Mouse (Mus musculus): ENCODE results near the gene Cib2.
"Not testable (repeated sequence)": the region's sequence is repeated elsewhere in the genome, so short reads cannot be mapped to it uniquely, and the experiment has no call there.

Cib2 gene

DNA sequence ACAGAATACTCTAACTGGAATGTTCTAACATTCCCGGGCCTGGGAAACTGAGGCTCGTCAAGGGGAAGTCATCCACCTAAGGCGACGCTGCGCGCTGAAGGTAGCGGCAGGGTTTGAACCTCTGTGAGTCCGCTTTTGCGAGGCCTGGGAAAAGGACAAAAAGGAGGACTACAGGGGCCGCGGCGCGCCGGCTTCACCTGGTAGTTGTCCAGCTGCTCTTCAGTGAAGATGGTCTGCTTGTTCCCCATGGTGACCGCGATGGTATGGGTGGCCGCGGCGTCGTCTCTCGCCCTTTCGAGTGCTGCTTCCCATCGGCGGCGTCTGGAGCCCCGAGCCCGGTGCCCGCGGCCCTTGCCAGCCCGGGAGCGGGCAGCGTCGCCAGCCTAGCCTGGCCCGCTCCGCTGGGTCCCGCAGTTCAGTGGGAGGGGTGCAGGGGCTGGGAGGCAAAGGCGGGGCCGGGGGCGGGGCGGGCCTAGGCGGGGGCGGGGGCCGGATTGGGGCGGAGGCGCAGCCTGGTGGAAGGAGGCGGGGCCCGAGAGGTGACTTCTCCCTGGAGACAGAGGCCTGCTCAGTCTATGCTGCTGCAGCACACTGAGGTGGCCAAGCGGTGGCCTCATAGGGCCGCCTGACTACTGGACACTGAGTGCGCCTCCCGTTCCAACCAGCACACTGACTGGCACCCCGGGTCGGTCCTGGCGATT lies at the start of gene Cib2:
Gene Cib2, minus strand, starts transcription at position 448 of the 701 bp plus-strand sequence.
- peak; percentile 86 to 91 for DNase-seq

DNA sequence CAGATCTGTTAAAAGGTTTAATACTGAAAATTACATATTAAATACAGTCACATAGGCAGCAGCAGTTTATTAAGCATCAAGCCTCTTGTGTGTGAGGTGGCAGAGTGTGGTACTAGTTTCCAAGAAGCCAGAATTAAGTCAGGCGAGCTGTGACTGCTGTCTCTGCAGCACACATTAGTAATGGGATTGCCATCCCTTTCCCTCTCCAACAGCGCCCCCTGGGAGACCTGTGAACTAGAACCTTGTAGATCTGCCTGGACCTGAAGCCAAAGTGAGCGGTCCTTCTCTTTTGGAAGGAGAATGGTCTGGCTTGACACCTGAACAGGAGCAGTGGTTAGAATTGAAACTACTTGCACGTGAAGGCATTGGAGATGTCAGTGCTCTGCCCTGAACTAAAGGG lies 44.9 kb upstream of the Cib2 start:
- peak; percentile 85 to 88 for DNase-seq

DNA sequence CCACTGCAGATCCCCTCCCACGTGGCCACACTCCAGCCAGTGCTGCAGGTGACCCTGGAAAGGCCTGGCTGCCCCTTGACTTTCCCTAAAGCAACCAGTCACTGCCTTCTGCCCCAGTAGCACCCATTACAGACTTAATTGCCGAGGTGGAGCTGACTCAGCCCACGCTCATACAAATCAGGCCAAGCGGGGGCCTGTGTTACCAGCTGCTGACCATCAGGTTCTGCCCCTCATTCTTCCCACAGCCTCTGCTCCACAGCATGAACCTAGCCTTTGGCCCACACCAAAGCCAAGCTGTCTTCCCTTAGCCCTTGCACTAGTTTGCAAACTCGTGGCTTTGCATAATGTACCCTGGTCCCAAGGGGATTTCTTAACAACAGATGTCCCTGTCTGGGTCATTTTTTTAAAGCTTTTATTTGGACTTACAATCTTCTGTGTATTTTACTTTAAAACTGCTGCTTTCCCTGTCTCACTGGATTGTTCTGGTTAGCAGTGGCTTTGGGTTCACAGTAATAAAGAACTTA lies 44.2 kb upstream of the Cib2 start:
- no peak for DNase-seq

DNA sequence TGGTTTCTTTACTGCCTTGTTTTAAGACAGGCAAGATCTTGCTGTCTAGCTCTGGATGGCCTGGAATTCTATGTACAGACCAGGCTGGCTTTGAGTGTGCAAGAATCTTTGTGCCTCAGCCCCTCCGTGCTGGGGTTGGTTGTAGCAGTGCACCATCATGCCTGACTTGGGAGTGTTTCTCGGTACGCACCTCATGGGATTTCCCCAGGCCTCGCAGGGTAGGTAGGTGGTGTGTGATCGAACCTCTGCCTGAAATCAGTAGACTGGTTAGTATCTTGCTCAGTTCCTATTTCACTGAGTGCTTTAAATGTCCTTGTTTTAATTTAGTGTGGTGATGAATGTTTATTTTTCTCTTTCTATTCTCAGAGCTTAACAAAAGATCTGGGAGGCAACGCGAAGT lies 42.9 kb upstream of the Cib2 start:
- DNase-seq, result no peak

DNA sequence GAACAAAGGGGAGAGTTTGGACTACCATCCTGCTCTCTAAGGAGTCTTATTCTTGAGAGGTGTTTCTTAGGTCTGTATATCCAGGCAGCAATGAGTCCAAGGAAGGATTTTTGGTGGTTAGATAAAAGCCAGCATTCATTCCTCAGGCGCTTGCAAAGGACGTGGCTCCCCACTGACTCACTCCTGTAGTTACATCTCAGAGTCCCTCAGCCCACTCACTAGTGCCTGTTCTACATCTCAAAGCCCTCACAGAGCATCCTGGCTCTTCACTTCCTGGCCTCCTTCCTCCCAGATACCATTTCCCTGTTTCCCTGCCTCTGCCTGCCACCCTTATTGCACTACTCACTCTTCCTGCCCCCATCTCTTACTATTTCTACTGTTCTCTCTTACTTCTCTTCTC lies 42.4 kb upstream of the Cib2 start:
- no peak for DNase-seq

DNA sequence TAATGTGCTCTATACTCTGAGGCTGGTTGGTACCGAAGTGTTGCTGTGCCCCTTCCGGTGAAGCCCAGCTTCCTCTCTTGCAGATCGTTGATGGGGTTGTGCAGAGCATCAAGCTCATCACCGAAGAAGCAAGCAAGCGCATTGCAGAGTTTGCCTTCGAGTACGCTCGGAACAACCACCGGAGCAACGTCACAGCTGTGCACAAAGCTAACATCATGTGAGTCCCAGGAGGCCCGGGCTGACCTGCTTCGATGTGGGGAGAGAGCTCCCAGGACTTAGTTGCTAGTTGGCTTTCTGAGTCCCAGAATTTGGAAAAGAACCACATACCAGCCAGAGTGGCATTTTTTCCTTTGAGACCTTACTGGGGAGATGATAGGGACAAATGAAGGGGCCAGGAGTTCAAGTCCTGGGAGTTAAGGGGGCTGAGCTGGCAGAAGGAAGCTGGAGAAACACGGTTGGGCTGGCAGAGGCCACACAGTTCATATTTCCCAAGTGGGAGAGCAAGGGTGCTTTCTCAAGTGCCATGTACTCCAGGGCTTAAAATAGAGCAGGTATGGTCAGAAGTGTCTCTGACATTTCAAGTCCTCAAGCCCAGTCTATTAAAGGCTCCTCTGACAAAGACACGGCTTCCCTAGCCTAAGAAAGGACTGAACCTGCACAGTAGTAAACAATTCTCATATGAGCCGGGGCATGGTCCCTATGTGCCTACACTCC lies 36.9 kb upstream of the Cib2 start:
- no peak for DNase-seq

DNA sequence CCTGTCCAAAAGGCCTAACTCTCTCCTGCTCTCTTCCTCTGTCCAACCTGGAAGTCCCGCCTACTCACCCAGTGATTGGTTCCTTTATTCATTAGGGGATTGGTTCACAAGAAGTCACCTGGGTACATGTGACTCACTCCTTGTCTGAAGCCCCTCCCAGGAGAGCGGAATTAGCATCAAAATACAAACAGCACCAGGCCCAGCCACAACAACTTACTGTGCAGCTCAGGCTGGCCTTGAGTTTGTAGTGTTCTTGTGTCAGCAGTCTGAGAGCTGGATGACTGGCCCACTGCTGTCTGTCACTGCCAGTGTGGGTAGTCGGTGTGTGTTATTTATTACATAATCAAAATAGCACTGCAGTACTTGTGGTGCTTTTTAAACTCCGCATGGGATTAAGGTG lies 33.6 kb upstream of the Cib2 start:
- not testable (repeated sequence) for DNase-seq

DNA sequence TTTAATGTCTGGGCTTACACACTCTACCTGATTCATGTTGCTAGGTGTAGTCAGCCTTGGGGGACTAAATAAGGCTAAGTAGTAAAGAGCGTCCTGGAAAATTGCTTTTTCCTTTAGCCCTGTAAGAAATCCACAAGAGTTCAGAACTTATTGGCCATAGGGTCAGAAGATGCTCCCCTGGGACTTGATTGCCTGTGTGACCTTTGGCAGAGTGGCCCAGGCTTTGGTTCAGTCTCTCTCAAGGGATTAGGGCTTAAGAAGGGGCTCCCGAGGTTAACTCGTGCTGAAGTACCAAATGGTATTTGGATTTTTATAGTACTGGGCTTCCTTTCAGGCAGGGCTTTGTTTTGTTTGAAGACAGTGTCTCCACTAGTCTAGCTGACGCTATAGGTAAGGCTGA lies 27.8 kb upstream of the Cib2 start:
- DNase-seq, result no peak

DNA sequence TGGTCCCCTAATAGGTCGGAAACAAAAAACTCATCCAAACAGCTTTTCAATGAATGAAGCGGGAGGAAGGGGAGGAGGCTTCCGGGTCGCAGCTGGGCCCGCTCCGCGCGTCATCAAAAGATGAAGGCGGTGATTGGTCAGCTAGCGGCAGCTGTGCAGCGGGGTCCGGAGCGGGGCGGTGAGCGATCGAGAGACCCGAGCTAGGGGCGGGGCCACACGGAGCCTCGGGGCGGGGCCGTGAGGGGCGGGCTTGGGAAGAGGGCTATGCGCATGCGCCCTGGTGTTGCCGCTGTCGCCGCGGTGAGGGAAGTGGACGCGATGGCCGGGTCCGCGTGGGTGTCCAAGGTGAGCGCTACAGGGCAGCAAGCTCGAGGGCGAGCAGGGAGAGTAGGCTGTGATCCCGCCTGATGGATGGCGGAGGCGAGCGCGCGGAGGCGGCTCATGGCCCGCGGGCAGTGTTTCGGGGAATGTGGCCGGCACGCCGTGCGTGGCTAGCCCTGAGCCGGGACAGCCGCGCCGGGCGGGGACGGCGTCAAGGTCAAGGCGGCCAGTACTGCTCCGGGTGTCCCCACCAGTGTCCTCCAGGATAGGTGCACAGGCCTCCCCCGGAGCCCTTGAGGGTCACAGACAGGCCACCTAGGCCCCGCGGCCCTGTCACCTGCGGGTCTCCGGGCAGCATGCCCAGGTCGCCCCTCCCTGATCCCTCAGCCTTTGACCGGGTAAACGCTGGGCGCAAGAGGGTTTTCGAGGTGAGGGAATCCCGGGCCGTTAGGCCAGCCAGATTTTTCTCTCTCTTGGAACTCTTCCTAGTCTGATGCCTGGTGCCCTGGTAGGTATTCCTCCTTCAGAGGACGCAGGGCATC lies 26.4 kb upstream of the Cib2 start, which contains the start of gene Idh3a:
Gene Idh3a, plus strand, starts transcription at position 136 of the 863 bp plus-strand sequence.
- peak; percentile 99 to 100 for DNase-seq

DNA sequence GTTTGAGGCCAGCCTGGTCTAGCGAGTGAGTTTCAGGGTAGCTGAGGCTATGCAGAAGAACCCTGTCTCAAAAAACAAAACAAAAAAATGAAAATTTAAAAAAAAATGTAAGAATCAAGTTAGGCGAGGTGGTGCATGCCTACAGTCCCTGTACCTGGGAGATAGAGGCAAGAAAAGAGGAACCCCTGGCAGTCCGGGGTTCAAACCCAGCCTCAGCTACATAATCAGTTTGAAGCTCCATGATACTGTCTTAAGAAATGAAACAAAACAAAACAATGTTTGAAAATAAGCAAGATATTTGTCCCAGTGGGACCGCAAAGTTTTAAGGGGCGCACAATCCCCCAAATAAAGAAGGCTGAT lies 25.8 kb upstream of the Cib2 start:
- no peak for DNase-seq

DNA sequence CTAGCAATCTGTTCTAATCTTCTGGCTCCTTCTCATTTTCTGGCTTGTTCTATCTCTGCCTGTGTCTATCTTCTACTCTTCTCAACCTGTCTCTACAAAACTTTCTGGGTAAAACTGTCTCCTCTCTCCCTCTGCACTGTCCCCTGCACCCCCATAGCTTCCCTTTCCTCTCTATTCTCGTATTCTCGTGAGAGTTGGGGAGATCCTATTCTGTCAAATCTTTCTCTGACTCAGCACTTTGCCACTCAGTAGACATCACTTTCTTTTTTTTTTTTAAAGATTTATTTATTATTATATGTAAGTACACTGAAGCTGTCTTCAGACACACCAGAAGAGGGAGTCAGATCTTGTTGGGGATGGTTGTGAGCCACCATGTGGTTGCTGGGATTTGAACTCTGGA lies 24.1 kb upstream of the Cib2 start:
- not testable (repeated sequence) for DNase-seq

DNA sequence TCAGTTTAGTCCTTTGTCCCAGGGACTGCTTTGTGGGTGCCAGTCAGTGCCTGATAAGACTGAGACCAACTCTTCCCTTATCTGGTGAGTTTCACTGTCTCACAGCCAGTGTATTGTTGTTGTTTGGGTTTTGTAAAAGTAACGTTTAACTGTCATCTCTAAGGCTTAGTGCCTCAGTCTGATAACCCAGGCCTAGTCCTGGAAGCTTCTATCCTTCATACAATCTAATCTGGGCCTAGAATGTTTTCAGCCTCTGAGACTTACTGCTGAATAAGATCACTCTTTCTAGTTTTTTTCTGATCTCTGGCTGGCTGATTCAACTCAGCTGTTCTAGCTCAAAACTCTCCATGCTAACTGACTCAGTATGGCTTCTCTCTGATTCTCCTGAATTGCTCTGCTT lies 23.7 kb upstream of the Cib2 start:
- DNase-seq, result no peak

DNA sequence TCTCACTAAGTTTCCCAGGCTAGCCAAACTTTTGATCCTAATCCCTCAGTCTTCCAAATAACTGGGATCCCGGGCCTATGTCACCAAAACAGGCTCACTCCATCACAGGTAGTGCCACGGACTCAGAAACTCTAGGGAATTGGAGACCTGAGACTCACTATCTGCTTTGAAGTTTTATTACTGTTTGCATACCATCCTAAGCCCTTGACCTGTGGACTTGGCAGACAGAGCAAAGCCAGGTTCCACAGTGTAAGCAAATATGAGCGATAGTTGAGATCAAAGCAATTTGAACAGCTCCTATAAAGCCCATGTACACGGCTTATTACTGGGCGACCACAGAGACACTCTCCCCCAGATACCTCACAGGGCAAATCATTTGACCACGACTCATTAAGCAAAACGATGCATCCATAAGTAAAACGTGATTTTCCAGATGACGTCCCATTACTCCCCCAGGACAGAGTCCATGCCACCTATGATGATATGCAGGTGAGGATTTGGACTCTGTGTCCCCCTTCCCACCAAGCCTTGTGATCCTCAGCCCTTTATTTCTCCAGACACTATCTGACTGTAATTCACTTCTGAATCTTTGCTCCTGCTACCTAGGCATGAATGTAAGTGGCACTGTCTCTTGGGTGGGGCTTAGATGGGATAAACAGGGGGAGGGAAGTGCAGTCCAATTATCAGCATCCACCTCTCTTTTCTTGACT lies 11.3 kb upstream of the Cib2 start:
- no peak for DNase-seq

DNA sequence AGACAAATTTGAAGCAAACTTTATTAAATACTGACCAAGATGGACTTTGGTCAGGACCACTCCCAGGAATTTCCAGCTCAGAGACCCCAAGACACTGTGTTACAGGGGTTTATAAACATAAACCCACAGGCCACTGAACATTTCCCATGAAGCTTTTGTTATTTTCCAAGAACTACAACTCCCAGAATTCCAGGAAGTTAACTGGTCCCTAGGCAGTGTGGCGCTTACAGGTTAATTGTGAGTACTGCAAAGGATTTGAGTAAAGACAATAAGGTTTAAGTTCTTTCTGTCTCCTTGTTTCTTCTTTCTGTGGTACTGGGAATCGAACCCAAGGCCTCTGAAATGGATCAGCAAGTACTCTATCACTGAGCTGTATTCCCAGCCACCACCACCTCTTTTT lies 8.7 kb upstream of the Cib2 start:
- no peak for DNase-seq

DNA sequence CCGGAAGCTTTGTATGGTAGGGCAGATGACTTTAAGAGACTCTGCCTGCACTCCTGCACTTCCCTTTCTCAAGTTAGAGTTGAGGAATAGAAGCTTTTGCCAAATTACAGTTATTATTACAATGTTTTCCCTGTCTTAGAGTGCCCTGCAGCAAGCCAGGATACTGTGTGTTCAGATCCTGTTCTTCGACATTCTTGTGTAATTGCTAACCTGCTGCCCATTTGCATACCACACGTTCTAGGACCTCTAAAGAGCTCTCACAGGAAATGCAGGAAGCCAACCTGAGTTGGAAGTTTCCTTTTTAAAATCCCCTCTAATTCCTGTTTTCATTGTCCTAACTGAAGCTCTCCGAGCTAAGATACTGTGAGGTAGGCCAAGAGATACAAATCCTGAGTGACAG lies 6.9 kb upstream of the Cib2 start:
- DNase-seq, result no peak

DNA sequence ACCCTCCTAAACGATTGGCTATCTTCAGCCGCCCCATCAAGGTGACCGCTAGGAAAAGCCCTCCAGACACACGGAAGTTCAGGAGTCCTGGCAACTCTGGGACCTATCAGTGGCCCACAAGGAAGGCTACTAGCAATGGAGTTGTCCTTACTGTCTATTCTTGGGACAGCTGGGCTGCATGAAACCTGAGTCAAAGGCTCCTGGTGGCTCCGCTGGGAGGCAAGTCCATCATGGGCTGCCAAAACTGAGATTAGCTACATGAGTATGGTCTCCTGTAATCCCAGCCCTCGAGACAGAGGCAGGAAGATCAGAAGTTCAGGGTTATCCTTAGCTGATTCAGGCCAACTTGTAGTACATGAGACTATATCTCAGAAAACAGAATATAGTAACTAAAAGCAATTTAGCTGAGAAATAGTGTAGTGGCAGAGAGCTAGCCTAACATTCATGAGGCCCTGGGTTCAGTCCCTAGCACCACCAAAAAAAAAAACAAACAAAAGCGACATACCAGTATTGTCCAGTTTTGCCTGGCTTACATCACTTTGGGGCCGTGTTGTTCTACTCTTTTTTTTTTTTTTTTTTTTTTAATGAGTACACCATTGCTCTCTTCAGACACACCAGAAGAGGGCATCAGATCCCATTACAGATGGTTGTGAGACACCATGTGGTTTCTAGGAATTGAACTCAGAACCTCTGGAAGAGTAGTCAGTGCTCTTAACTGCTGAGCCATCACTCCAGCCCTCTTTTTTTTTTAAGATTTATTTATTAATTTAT lies 998 bp upstream of the Cib2 start:
- no peak for DNase-seq

DNA sequence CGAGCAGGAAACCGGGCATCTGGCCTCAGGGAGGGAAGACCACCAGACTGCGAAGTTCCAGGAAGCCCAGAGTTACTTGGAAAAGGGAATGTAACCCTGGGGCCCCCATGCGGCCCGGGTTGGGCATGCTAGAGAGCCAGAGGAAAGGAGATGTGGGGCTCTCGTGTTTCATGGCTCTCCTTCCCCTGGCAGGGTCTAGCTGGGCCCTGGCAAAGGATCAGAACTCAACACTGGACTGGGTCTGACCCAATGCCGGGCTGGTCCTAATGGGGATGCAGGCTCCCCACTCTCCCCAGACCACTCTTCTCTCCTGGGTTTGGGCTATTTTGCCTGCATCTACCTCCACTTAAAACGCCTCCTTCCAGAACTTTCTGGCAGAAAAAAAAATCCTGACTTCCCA lies 1.3 kb downstream of the Cib2 start:
- DNase-seq, result peak in 1 of 2 experiments; percentile 35

DNA sequence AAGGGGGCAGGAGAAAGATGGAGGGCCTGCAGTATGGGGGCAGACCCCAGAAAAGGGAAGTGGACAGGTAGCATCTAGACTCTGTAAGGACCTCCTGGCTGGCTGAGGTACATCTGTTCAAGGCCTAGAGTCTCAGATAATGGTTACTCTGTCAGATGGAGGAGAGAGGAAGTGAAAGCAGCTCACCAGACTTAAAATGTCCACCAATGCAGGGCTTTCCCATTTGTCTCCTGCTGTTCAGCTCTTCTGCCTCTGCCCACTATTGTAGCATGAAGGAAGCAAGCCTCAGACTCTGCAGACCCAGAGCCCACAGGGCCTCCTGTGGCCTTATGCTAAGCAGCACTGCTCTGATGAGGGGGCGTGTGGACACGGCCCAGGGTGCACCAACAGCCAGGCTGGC lies 5.0 kb downstream of the Cib2 start:
- DNase-seq, result no peak

DNA sequence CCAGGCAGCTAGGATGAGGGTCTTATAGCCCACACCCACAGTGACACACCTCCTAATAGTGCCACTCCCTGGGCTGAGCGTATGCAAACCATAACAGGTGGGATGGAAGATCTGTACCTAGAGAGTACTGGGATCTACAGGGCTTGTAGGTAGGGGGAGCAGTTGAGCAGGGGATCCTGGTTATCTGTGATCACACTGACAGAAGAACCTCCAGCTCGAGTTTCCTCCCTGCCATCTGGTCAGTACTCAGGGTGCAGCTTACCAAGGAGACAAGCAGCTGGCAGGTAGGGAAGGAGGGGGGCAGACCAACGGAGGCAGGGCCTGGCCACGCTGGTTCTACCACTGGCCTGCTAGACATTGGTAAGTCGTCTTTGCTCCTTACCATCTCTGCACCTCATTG lies 7.6 kb downstream of the Cib2 start:
- DNase-seq, result peak; percentile 83 to 88

DNA sequence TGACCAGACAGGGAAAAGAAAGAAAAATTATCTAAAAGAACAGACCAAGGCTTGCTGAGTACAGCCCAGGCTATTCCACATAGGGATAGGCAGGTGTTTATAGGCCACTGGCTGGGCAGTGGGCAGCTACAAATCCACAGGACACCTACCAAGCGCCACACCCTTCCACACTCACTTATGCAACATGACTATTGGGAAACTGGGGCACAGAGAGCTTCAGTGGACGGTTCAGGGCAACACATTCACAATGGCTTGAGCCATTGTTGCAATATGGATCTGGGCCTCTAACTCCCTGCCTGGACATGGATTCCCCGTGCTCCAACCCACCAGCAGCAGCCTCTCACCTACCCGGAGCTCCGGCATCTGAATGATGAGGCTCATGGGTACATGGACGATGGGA lies 10.6 kb downstream of the Cib2 start:
- DNase-seq, result no peak

DNA sequence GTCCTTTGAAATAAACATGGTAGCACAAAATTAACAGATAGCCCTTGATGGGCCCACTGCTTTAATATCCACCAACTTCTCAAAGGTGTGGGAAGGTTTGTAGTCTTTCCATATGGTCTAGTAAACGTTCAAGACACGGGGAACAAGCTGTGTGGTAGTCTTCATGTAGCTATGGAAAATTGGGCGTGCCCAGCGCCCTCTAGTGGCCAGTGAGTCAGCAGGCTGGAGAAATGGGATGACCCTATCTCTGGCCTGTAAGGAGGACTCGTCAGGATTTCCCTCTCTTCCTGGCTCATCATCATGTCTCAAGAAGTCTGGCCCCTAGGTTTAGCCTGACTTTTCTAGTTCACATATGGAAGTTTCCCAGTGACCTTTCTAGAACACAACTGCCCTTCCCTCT lies 12.5 kb downstream of the Cib2 start:
- peak; percentile 85 to 86 for DNase-seq

DNA sequence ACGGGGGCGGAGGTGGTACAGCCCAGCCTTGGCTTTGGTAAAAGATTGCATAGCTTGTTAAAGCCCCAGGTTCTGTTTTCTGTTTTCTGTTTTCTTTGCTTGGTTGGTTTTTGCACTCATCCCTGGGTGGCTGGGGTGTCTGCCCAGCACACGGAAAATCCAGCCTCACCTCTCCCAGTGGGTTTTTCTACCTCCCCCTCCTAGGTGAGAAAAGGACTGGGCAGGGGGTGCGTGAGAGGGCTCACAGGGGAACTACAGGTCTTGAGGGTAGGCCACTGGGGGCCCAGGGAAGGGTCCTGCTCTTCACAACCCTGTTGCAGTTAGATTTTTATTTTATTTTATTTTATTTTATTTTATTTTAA lies 15.1 kb downstream of the Cib2 start:
- DNase-seq, result no peak
